Mouse (Mus musculus) left cerebral cortex, adult 2 months (tissue): ENCODE measurements around the gene Proser2. TPM values are rescaled to one million over a fixed set of nuclear protein-coding genes. Genes with fewer than 3 reads are reported as not detected.

Experiments
- DNase-seq, 2 experiments: peaks; one replicate each; pipeline ENCODE4 v3.0.0; 2021 to 2022; ENCODE audit warnings: low spot score in 2 of 2, mixed read lengths in 1 of 2; ENCODE audit errors: extremely low spot score in 1 of 2
- H3K27ac ChIP-seq: fragments of 200-600 bp; 2 replicates; pipeline ENCODE4 v1.8.1; 2022
- H3K4me3 ChIP-seq: fragments of 200-600 bp; 2 replicates; pipeline ENCODE4 v1.8.1; 2022
- CTCF ChIP-seq: fragments of 200-600 bp; IDR thresholded peaks from 2 replicates; pipeline ENCODE4 v1.8.1; 2022; ENCODE audit warnings: antibody characterized with exemption, mild to moderate bottlenecking, moderate library complexity
- intact Hi-C: fragments of 180-260 bp; cut with DNase I; formaldehyde crosslinking; loops from one replicate; pipeline ENCODE4 v1.15.1; 2025
- long read RNA-seq, 2 experiments: library from polyadenylated mRNA; stranded (forward); transcript quantifications; one replicate each; pipeline ENCODE4 v2.0.0; 2021; ENCODE audit warnings: borderline mapping rate in 2 of 2
- total RNA-seq, 2 experiments: library from RNA; stranded (reverse); gene quantifications; 2 replicates each; pipeline ENCODE4 v1.2.3; 2021

Gene Proser2
- total RNA-seq, result 1 to 10 TPM; 3.2 to 4.1 TPM
- long read RNA-seq, experiment 1, full-length matches to known transcripts, result 3 of 5 reads
- long read RNA-seq, experiment 1, partial matches to known transcripts, result 2 of 5 reads
- long read RNA-seq, experiment 1, other reads (novel, unspliced or antisense), result 0 of 5 reads
- long read RNA-seq, experiment 2, full-length matches to known transcripts, result 8 of 14 reads
- long read RNA-seq, experiment 2, partial matches to known transcripts, result 4 of 14 reads
- long read RNA-seq, experiment 2, other reads (novel, unspliced or antisense), result 2 of 14 reads

DNA sequence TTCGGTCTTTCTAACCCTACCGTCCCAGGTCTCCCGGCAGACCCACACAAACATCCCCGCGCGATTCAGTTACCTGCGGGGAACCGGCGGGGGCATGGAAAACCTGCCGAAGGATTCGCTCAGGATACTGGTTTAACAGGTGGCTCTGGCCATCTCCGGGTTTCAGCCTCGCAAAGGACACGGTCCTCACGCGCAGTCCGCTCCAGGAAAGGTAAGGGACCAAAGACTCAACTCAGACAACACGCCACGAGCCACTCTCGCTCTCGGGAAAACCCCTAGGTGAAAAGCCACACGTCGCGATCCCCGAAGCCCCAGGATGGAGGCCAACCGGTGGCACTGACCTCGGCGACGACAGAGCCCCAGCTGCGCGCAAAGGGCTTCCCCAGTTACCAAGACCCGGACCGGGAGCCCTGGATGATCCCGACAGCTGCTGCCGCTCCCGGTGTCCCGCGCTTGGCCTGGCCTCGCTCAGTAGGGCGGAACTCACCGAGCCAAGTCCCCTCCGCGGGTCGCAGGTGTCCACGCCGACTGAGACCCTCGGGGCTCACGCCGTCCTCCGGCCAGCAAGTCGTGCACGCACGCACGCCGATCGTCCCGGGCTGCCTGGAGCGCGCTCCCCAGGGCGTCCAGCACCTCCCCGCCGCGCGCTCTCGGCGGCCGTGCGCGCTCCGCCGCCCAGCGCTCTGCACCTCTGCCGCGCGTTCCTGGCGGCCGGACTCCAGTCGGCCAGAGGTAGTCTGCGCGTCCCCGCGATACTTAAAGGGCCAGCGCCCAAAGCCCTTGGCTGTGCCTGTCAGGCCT, at the start of gene Proser2:
Gene Proser2 (minus strand): TSS at position 657 of the 801 bp plus-strand sequence.
- Histone ChIP-seq H3K4me3 (peak within 1 kb of the TSS; percentile 81), H3K27ac (peak within 1 kb of the TSS; percentile 69)
- TF ChIP-seq CTCF, result no peak; the same call in 1 of the 2 replicates
- peak; percentile 55 to 69 for DNase-seq
- intact Hi-C loops, result no loop called here

DNA sequence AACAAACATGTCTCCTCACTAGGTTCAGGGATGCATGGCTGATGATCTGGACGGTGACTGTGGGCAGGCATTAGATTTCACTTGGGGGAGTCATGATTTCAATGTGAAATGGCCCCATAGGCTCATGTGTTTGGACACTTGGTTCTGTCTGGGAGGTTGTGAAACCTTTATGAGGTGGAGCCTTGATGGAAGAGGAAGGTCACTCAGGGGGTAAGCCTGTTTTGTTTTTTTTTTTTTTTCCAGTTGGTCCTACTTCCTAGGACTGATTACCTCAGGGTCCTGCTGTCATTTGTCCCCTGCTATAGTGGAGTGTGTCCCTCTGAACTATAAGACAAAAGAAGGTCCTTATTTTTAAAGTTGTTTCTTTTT, 49.7 kb upstream of the Proser2 start:
- no peak for DNase-seq
- TF ChIP-seq CTCF, result no peak
- Histone ChIP-seq H3K4me3 (no peak overlapping the region), H3K27ac (no peak overlapping the region)
- intact Hi-C loops, result no loop called here

GRCm38 (mm10) chr2:6178901-6179748, 49.1 kb upstream of the Proser2 start:
- Histone ChIP-seq H3K4me3 (no peak overlapping the region), H3K27ac (no peak overlapping the region)
- no peak for DNase-seq
- TF ChIP-seq CTCF, result no peak
- intact Hi-C loops, result no loop called here

- no peak overlapping the region for H3K4me3 ChIP-seq
- no peak for TF ChIP-seq CTCF
- DNase-seq, result no peak
- no peak overlapping the region for H3K27ac ChIP-seq
- intact Hi-C loops, result no loop called here
These were observed 43.0 kb upstream of the Proser2 start for GRCm38 (mm10) chr2:6173013-6173412.

DNA sequence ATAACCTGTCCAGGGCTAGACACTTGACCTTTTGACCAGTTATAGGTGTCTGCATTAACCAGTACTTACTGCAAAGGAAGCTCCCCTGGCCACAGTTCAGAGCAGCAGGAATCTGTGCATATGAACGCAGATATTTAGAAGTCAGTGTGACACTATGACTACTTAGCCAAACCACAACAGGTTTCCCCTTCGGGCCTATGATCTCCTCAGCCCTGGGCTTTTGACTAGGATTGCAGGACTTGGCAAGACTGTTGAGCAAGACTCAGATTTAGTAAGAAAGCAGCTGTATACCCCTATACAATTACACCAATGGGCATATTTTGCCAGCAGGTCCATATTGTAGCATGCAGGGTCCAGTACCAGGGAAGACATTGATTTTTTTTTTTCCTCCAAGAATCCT, 38.5 kb upstream of the Proser2 start:
- no peak overlapping the region for H3K27ac ChIP-seq
- no peak overlapping the region for H3K4me3 ChIP-seq
- DNase-seq, result no peak
- intact Hi-C loops, result loop anchor here (1.0 to 10.0 kb wide), 3 partner anchors 111 to 1084 kb away; no protein-coding TSS in a partner anchor
- no peak for TF ChIP-seq CTCF

GRCm38 (mm10) chr2:6167843-6168558, 38.0 kb upstream of the Proser2 start:
- Histone ChIP-seq H3K4me3 (no peak overlapping the region), H3K27ac (no peak overlapping the region)
- DNase-seq, result peak; percentile 68 to 77
- intact Hi-C loops, result loop anchor here (1.0 to 10.0 kb wide), 3 partner anchors 111 to 1083 kb away; no protein-coding TSS in a partner anchor
- peak; percentile 96 for TF ChIP-seq CTCF

DNA sequence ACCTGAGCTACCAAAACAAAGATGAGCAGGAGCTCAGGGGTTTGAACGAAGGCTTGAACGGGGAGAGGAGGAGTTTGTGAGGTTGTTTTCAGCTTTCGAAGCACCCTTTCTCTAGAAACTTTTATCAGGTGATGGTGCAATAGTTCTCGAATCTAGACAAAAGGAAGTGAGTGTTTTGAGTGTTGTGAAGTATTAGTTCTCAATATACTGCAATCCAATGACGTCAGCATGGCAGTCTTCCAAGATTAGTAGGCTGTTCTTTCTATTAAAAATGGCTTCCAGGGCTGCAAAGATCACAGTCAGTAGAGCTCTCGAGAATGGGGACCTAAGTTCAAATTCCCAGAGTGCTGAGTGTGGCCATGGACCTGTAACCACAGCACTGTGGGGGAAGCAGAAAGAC, 35.8 kb upstream of the Proser2 start:
- H3K4me3 ChIP-seq, result no peak overlapping the region
- intact Hi-C loops, result loop anchor here (5.0 to 10.0 kb wide), 2 partner anchors 108 to 1081 kb away; no protein-coding TSS in a partner anchor
- DNase-seq, result no peak
- H3K27ac ChIP-seq, result no peak overlapping the region
- TF ChIP-seq CTCF, result no peak

- H3K27ac ChIP-seq, result no peak overlapping the region
- no peak for TF ChIP-seq CTCF
- DNase-seq, result no peak
- intact Hi-C loops, result loop anchor here (5.0 to 10.0 kb wide), 2 partner anchors 107 to 1080 kb away; no protein-coding TSS in a partner anchor
- no peak overlapping the region for H3K4me3 ChIP-seq
These were observed 34.7 kb upstream of the Proser2 start for GRCm38 (mm10) chr2:6164606-6165290.

GRCm38 (mm10) chr2:6162366-6163040, 32.5 kb upstream of the Proser2 start:
- TF ChIP-seq CTCF, result no peak
- DNase-seq, result no peak
- no peak overlapping the region for H3K27ac ChIP-seq
- H3K4me3 ChIP-seq, result no peak overlapping the region
- intact Hi-C loops, result loop anchor here (10.0 kb wide), 1 partner anchor 1078 kb away; no protein-coding TSS in a partner anchor

DNA sequence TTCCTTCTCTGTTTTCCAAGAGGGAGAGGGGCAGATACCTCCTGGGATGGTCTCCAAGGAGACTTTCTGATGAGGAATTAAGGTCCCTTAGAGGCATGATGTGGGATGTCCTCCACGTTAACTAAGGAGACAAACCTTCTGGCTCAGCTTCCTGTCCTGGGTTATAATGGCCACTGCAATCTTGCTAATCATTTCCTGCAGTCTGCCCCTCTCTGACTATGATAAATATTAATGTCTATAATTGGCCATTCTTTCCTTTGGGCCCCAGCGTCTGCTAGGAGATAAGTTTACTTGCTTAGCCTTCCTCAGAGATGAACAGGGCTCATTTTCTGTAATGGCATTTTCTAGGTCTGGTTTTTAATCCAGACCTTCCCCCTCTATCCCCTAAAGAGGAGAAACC, 29.7 kb upstream of the Proser2 start:
- no peak for TF ChIP-seq CTCF

More for the DNA sequence above, 29.7 kb upstream of the Proser2 start:
- intact Hi-C loops, result loop anchor here (10.0 kb wide), 1 partner anchor 1075 kb away; no protein-coding TSS in a partner anchor
- DNase-seq, result no peak
- Histone ChIP-seq H3K27ac (no peak overlapping the region), H3K4me3 (no peak overlapping the region)
